Mouse (Mus musculus): Measurements from ENCODE around the gene Exog.

The Exog gene

DNA sequence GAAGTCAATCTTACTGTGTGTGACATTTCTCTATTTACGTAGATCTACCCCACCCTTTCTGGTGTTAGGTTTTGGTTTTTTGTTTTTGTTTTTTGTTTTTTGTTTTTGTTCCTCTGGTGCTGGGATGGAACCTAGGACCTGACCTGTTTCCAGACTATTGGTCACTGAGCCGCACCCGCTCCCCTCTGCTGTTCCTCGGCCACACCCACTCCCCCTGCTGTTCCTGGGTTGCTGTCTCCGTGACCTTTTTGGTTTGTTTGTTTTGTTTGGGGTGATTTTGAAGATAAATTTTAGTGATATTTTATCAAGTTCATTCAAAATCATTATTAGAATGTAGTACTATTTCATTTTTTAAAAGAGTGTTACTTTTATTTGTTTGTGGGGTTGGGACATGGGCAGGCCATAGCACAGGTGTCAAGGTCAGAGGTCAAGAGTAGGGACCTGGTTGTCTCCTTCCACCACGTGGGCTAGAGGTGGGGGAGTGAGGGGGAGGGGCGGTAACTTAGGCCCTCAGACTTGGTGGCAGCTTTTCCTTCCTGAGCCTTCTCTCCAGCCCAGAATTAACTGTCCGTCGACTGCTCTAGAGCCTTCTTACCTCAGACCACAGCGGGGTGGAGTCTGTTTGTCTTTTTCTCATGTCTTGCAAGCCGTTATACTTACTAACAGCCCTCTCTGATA lies 60.4 kb downstream of the Exog start:
- no peak for DNase-seq (ENCODE audit: low spot score)

DNA sequence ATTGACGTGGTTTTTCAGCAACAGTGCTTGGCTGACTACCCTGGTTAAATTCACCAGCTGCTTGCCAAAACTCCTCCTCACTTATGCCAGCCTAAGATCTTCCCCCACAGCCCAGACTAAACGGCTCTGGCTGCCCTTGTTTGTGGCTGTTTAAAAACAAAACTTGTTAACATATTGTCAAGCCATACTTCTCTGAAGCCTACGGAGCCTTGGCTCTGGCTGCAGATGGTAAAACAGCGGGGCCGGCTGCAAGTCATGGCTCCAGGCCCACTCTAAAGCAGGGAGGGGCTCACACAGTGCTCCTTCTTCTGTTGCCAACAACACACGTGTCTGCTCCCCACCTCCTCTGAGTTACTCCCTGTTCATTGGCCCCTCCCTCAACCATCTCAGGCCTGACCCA lies 66.2 kb downstream of the Exog start:
- no peak for DNase-seq (ENCODE audit: low spot score)

GRCm38 (mm10) chr9:119512993-119513392 lies 68.2 kb downstream of the Exog start:
- no peak for DNase-seq (ENCODE audit: low spot score)

DNA sequence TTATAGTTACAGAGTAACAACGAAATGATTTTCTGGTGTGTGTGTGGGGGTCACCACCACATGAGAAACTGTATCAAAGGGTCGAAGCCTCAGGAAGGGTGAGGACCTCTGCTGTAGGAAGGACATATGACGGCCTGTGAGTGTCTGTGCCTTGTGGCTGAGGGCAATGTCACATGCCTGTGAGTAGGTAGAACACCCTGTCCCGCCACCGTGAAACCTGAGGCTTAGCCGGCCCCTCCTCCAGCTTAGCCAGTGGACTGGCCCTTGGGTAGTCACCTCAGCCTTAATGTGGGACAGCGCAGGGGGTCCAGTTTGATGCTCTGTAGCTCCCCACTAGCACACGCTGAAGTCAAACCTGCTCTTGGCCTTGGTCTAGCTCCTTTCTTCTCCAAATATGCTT lies 69.1 kb downstream of the Exog start:
- DNase-seq (ENCODE audit: low spot score): no peak

- DNase-seq (ENCODE audit: low spot score): no peak
Measured at GRCm38 (mm10) chr9:119514986-119515385, 70.2 kb downstream of the Exog start.

All from embryo, embryonic 10.5 days (tissue).